Mouse (Mus musculus): Measurements from ENCODE around the gene Igfals. TPM values are rescaled to one million over a fixed set of nuclear protein-coding genes. Genes with fewer than 3 reads are reported as not detected.

The Igfals gene
- polyA plus RNA-seq, 1 experiment from 2014 or later: 2.1 TPM

Other genes starting within 250 kb of the Igfals start
- 25.0 and 26.0 TPM in 2 replicates for gene Tsc2, start 233.4 kb upstream of the Igfals start, polyA plus RNA-seq (2015; fragmentation: Nextera tagmentation; extraction: Ambion mirVana)
- gene Nthl1, start 233.3 kb upstream of the Igfals start, polyA plus RNA-seq (2015; fragmentation: Nextera tagmentation; extraction: Ambion mirVana): 8.2 and 10.4 TPM in 2 replicates
- gene Slc9a3r2, start 215.7 kb upstream of the Igfals start, polyA plus RNA-seq (2015; fragmentation: Nextera tagmentation; extraction: Ambion mirVana): 11.3 and 11.9 TPM in 2 replicates
- 0.21 TPM in 1 of 2 replicates, not detected in the other for gene Npw, start 207.5 kb upstream of the Igfals start, polyA plus RNA-seq (2015; fragmentation: Nextera tagmentation; extraction: Ambion mirVana)
- gene Zfp598, start 196.3 kb upstream of the Igfals start, polyA plus RNA-seq (2015; fragmentation: Nextera tagmentation; extraction: Ambion mirVana): 11.6 and 14.5 TPM in 2 replicates
- gene Syngr3, start 176.0 kb upstream of the Igfals start, polyA plus RNA-seq (2015; fragmentation: Nextera tagmentation; extraction: Ambion mirVana): 0.09 and 0.13 TPM in 2 replicates
- gene Gfer, start 169.8 kb upstream of the Igfals start, polyA plus RNA-seq (2015; fragmentation: Nextera tagmentation; extraction: Ambion mirVana): 36.0 and 36.2 TPM in 2 replicates
- gene Noxo1, start 169.8 kb upstream of the Igfals start, polyA plus RNA-seq (2015; fragmentation: Nextera tagmentation; extraction: Ambion mirVana): 2.3 and 3.0 TPM in 2 replicates
- gene Tbl3, start 158.3 kb upstream of the Igfals start, polyA plus RNA-seq (2015; fragmentation: Nextera tagmentation; extraction: Ambion mirVana): 65.9 TPM in 2 replicates
- 0.13 TPM in 1 of 2 replicates, not detected in the other for gene Rnf151, start 147.9 kb upstream of the Igfals start, polyA plus RNA-seq (2015; fragmentation: Nextera tagmentation; extraction: Ambion mirVana)
- 1,372 and 1,374 TPM in 2 replicates for gene Rps2, start 147.9 kb upstream of the Igfals start, polyA plus RNA-seq (2015; fragmentation: Nextera tagmentation; extraction: Ambion mirVana)
- 304 and 335 TPM in 2 replicates for gene Ndufb10, start 141.5 kb upstream of the Igfals start, polyA plus RNA-seq (2015; fragmentation: Nextera tagmentation; extraction: Ambion mirVana)
- 0.82 and 1.6 TPM in 2 replicates for gene Rpl3l, start 138.2 kb upstream of the Igfals start, polyA plus RNA-seq (2015; fragmentation: Nextera tagmentation; extraction: Ambion mirVana)
- gene Msrb1, start 129.4 kb upstream of the Igfals start, polyA plus RNA-seq (2015; fragmentation: Nextera tagmentation; extraction: Ambion mirVana): 48.7 and 53.4 TPM in 2 replicates
- 0.25 and 0.40 TPM in 2 replicates for gene Hs3st6, start 113.0 kb upstream of the Igfals start, polyA plus RNA-seq (2015; fragmentation: Nextera tagmentation; extraction: Ambion mirVana)
- gene Meiob, start 61.7 kb upstream of the Igfals start, polyA plus RNA-seq (2015; fragmentation: Nextera tagmentation; extraction: Ambion mirVana): 0.17 and 0.23 TPM in 2 replicates
- 65.8 and 74.0 TPM in 2 replicates for gene Hagh, start 25.9 kb upstream of the Igfals start, polyA plus RNA-seq (2015; fragmentation: Nextera tagmentation; extraction: Ambion mirVana)
- gene Fahd1, start 15.6 kb upstream of the Igfals start, polyA plus RNA-seq (2015; fragmentation: Nextera tagmentation; extraction: Ambion mirVana): 11.0 and 12.8 TPM in 2 replicates
- 109 and 112 TPM in 2 replicates for gene Nubp2, start 20.4 kb downstream of the Igfals start, polyA plus RNA-seq (2015; fragmentation: Nextera tagmentation; extraction: Ambion mirVana)
- 89.2 and 97.8 TPM in 2 replicates for gene Spsb3, start 20.6 kb downstream of the Igfals start, polyA plus RNA-seq (2015; fragmentation: Nextera tagmentation; extraction: Ambion mirVana)
- gene Eme2, start 29.1 kb downstream of the Igfals start, polyA plus RNA-seq (2015; fragmentation: Nextera tagmentation; extraction: Ambion mirVana): 19.9 and 24.9 TPM in 2 replicates
- 128 and 136 TPM in 2 replicates for gene Mrps34, start 29.1 kb downstream of the Igfals start, polyA plus RNA-seq (2015; fragmentation: Nextera tagmentation; extraction: Ambion mirVana)
- gene Nme3, start 30.5 kb downstream of the Igfals start, polyA plus RNA-seq (2015; fragmentation: Nextera tagmentation; extraction: Ambion mirVana): 47.7 and 57.2 TPM in 2 replicates
- 15.3 and 18.3 TPM in 2 replicates for gene Mapk8ip3, start 71.0 kb downstream of the Igfals start, polyA plus RNA-seq (2015; fragmentation: Nextera tagmentation; extraction: Ambion mirVana)
- 54.0 and 55.2 TPM in 2 replicates for gene Jpt2, start 94.7 kb downstream of the Igfals start, polyA plus RNA-seq (2015; fragmentation: Nextera tagmentation; extraction: Ambion mirVana)
- gene Cramp1l, start 149.8 kb downstream of the Igfals start, polyA plus RNA-seq (2015; fragmentation: Nextera tagmentation; extraction: Ambion mirVana): 4.7 and 5.4 TPM in 2 replicates
- gene Ift140, start 150.1 kb downstream of the Igfals start, polyA plus RNA-seq (2015; fragmentation: Nextera tagmentation; extraction: Ambion mirVana): 10.6 and 11.7 TPM in 2 replicates
- 5.5 and 6.0 TPM in 2 replicates for gene Tmem204, start 217.6 kb downstream of the Igfals start, polyA plus RNA-seq (2015; fragmentation: Nextera tagmentation; extraction: Ambion mirVana)
- gene Telo2, start 250.0 kb downstream of the Igfals start, polyA plus RNA-seq (2015; fragmentation: Nextera tagmentation; extraction: Ambion mirVana): 19.2 and 19.8 TPM in 2 replicates